Mouse (Mus musculus): ENCODE measurements at regions not wholly inside any gene's neighbourhood (a gene's known extent, or its start where the extent isn't known, plus 50 kb on each side); places are given as distances from the start of the nearest gene placed in this dataset.
A peak's percentile ranks its signal among the peaks of the same experiment; 100 is the strongest.

- Histone ChIP-seq H3K27me3 (no peaks in the 10 kb centered on the region), H3K4me3 (replicated peaks) (no peak overlapping the region), H3K9ac (replicated peaks) (no peak overlapping the region), H3K4me2 (replicated peaks) (peak overlapping the region; percentile 43), H3K4me1 (replicated peaks) (peaks cover 6% of the 10 kb centered on the region; the same call in 1 of the 2 replicates), H3K27ac (no peak overlapping the region), H3K36me3 (no peaks in the 10 kb centered on the region), H3K9me3 (no peaks in the 10 kb centered on the region)
- 12% methylated on average over 13 of the region's 13 CpGs for WGBS
- 0 out of 2 replicates have a peak, but pooled peaks have one; percentile 45 for ATAC-seq
These were observed 117.2 kb upstream of the Usp25 start for GRCm38 (mm10) chr16:76896305-76896704.

- Histone ChIP-seq H3K9me3 (no peaks in the 10 kb centered on the region), H3K9ac (replicated peaks) (no peak overlapping the region), H3K4me3 (replicated peaks) (no peak overlapping the region), H3K4me2 (replicated peaks) (no peak overlapping the region), H3K36me3 (no peaks in the 10 kb centered on the region), H3K27ac (no peak overlapping the region), H3K4me1 (replicated peaks) (peaks cover 6% of the 10 kb centered on the region; the same call in 1 of the 2 replicates), H3K27me3 (no peaks in the 10 kb centered on the region)
- WGBS, result 22% methylated on average over 5 of the region's 5 CpGs
- no peak for ATAC-seq
These were observed 117.7 kb upstream of the Usp25 start for GRCm38 (mm10) chr16:76895781-76896180.

GRCm38 (mm10) chr16:76878576-76878975 lies 134.9 kb upstream of the Usp25 start:
- peaks cover 34% of the 10 kb centered on the region for H3K27me3 ChIP-seq
- 0 out of 2 replicates have a peak, but pooled peaks cover 3% of the 10 kb centered on the region for H3K4me1 ChIP-seq (replicated peaks)
- H3K9me3 ChIP-seq, result no peaks in the 10 kb centered on the region
- 96% methylated on average over 2 of the region's 2 CpGs for WGBS
- H3K4me2 ChIP-seq (replicated peaks), result no peak overlapping the region
- ATAC-seq, result no peak
- H3K9ac ChIP-seq (replicated peaks), result no peak overlapping the region
- H3K4me3 ChIP-seq (replicated peaks), result no peak overlapping the region
- no peak overlapping the region for H3K27ac ChIP-seq
- H3K36me3 ChIP-seq, result no peaks in the 10 kb centered on the region

DNA sequence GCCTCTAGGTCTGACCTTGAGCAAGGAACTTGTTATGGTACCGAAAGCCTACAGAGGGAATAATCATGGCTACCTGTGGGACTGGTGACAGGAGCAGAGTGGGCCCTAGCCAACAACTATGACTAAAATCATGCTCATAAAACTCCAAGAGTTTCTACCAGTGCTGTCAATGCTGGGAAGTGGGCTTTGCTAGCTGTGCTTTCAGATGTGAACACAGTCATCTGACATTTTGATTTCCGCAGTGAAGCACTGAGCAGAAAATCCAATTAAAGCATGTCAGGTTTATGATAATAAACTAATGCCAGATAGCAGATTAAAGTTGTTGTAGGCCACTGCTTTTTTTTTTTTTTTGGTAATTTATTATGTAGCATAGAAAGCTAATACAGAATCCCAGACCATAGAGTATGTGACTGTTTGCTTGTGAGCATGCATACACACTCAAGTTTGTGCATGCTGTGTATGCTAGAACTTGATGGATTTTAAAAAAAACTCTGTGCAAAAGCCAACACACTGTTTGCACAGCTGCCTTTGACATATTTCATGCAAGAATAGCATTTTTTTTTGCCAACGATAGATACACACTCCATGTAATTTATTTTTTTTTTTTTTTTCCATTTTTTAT lies 138.0 kb upstream of the Usp25 start:
- no peaks in the 10 kb centered on the region for H3K36me3 ChIP-seq
- no peaks in the 10 kb centered on the region for H3K9me3 ChIP-seq
- no peak overlapping the region for H3K4me2 ChIP-seq (replicated peaks)
- WGBS, result 61% methylated on average over 3 of the region's 3 CpGs
- no peak overlapping the region for H3K4me3 ChIP-seq (replicated peaks)
- no peak overlapping the region for H3K27ac ChIP-seq
- no peak overlapping the region for H3K9ac ChIP-seq (replicated peaks)
- peaks cover 49% of the 10 kb centered on the region for H3K27me3 ChIP-seq
- H3K4me1 ChIP-seq (replicated peaks), result 0 out of 2 replicates have a peak, but pooled peaks cover 3% of the 10 kb centered on the region
- peak; percentile 55; the same call in 1 of the 2 replicates for ATAC-seq

DNA sequence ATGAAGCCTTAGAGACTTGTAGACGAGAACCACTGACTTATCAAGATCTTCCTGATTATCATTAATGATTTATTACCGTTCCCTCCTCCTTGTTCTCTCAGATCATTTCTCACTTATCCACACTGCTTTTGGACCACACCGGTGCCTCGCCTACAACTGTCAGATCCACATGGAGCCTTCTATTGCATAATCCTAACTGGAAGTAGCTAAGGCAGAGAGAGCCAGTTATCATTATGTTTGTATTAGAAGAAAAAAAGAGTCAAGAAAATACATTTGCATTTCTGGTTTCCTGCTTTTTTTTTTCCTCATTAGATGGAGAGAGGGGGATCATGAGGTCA lies 147.1 kb upstream of the Usp25 start:
- no peak overlapping the region for H3K9ac ChIP-seq (replicated peaks)
- H3K9me3 ChIP-seq, result no peaks in the 10 kb centered on the region
- WGBS, result 50% methylated on average over 4 of the region's 4 CpGs
- ATAC-seq, result peak; percentile 61; the same call in 1 of the 2 replicates
- peaks cover 25% of the 10 kb centered on the region for H3K27me3 ChIP-seq
- no peak overlapping the region for H3K27ac ChIP-seq
- peak overlapping the region; percentile 38; the same call in 1 of the 2 replicates for H3K4me2 ChIP-seq (replicated peaks)
- no peaks in the 10 kb centered on the region for H3K36me3 ChIP-seq
- peaks cover 4% of the 10 kb centered on the region; the same call in 1 of the 2 replicates for H3K4me1 ChIP-seq (replicated peaks)
- H3K4me3 ChIP-seq (replicated peaks), result no peak overlapping the region

GRCm38 (mm10) chr16:76865731-76866464 lies 147.6 kb upstream of the Usp25 start:
- peak; percentile 83 for ATAC-seq
- peaks cover 21% of the 10 kb centered on the region for H3K27me3 ChIP-seq
- no peak overlapping the region for H3K9ac ChIP-seq (replicated peaks)
- 19% methylated on average over 8 of the region's 12 CpGs for WGBS
- peaks cover 4% of the 10 kb centered on the region; the same call in 1 of the 2 replicates for H3K4me1 ChIP-seq (replicated peaks)
- H3K36me3 ChIP-seq, result no peaks in the 10 kb centered on the region
- no peaks in the 10 kb centered on the region for H3K9me3 ChIP-seq
- no peak overlapping the region for H3K27ac ChIP-seq
- H3K4me2 ChIP-seq (replicated peaks), result peak overlapping the region; percentile 38
- H3K4me3 ChIP-seq (replicated peaks), result no peak overlapping the region; the same call in 1 of the 2 replicates

- H3K9ac ChIP-seq (replicated peaks), result no peak overlapping the region
- peaks cover 4% of the 10 kb centered on the region; the same call in 1 of the 2 replicates for H3K4me1 ChIP-seq (replicated peaks)
- H3K4me3 ChIP-seq (replicated peaks), result no peak overlapping the region
- WGBS, result 88% methylated on average over 3 of the region's 3 CpGs
- H3K9me3 ChIP-seq, result no peaks in the 10 kb centered on the region
- no peak overlapping the region for H3K27ac ChIP-seq
- no peaks in the 10 kb centered on the region for H3K36me3 ChIP-seq
- no peak overlapping the region for H3K4me2 ChIP-seq (replicated peaks)
- peaks cover 9% of the 10 kb centered on the region for H3K27me3 ChIP-seq
- no peak for ATAC-seq
These were observed 149.1 kb upstream of the Usp25 start for GRCm38 (mm10) chr16:76864392-76864791.

GRCm38 (mm10) chr16:76855797-76856196 lies 157.7 kb upstream of the Usp25 start:
- no peak for ATAC-seq
- H3K4me1 ChIP-seq (replicated peaks), result no peaks in the 10 kb centered on the region
- H3K9ac ChIP-seq (replicated peaks), result no peak overlapping the region
- no peak overlapping the region for H3K27ac ChIP-seq
- no peaks in the 10 kb centered on the region for H3K27me3 ChIP-seq
- no peaks in the 10 kb centered on the region for H3K9me3 ChIP-seq
- WGBS, result 67% methylated on average over 2 of the region's 2 CpGs
- H3K4me3 ChIP-seq (replicated peaks), result no peak overlapping the region
- no peak overlapping the region for H3K4me2 ChIP-seq (replicated peaks)
- H3K36me3 ChIP-seq, result no peaks in the 10 kb centered on the region

- Histone ChIP-seq H3K36me3 (no peaks in the 10 kb centered on the region), H3K4me3 (replicated peaks) (no peak overlapping the region), H3K4me1 (replicated peaks) (no peaks in the 10 kb centered on the region), H3K9me3 (no peaks in the 10 kb centered on the region), H3K27me3 (no peaks in the 10 kb centered on the region), H3K9ac (replicated peaks) (no peak overlapping the region), H3K27ac (no peak overlapping the region), H3K4me2 (replicated peaks) (no peak overlapping the region)
- ATAC-seq, result no peak
- WGBS, result 83% methylated on average over 3 of the region's 3 CpGs
These were observed 162.1 kb upstream of the Usp25 start for GRCm38 (mm10) chr16:76851396-76851795.

DNA sequence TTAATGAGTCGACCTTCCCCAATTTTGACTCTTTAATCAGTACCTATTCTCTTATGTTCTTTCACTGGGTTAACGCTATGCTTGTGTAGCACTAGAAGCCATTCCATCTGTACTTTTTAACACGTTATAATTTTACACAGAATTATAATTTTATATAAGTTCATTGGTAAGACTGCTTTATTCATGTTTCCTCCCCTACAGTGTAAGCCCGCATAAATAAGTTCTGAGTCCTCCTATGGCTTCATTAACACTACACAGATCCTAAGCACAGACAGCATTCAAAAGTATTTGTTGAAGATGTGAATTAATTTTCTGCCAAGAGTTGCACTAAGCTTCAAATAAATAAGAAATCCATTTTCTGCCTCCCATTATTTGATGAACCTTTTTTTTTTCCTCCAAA lies 176.1 kb upstream of the Usp25 start:
- Histone ChIP-seq H3K36me3 (no peaks in the 10 kb centered on the region), H3K9ac (replicated peaks) (no peak overlapping the region), H3K27ac (no peak overlapping the region), H3K4me2 (replicated peaks) (no peak overlapping the region), H3K9me3 (no peaks in the 10 kb centered on the region), H3K27me3 (no peaks in the 10 kb centered on the region), H3K4me1 (replicated peaks) (no peaks in the 10 kb centered on the region), H3K4me3 (replicated peaks) (no peak overlapping the region)
- ATAC-seq, result no peak
- WGBS, result 82% methylated on average over 4 of the region's 4 CpGs

DNA sequence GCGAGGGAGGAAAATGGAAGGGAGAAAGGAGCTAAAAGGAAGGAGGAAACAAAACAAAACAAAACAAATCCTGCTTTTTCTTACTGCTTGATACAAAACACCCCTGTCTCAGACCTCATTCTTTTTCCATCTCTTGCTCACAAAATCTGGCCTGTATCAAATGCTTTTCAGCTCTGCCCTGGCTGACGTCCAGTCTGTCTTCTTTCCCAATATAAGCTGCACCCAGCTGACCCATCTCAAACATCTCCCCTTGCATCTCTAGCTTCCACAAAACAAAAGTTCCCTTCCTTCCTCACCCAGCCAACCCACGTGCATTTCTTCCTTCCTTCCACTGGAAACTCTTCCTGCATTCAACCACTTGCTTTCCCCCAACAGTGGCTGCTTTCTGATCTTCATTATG lies 183.1 kb upstream of the Usp25 start:
- H3K36me3 ChIP-seq, result no peaks in the 10 kb centered on the region
- no peak overlapping the region for H3K4me3 ChIP-seq (replicated peaks)
- no peak overlapping the region for H3K4me2 ChIP-seq (replicated peaks)
- WGBS, result 31% methylated on average over 3 of the region's 3 CpGs
- H3K27ac ChIP-seq, result no peak overlapping the region
- H3K27me3 ChIP-seq, result no peaks in the 10 kb centered on the region
- H3K9me3 ChIP-seq, result 0 out of 2 replicates have a peak, but pooled peaks cover 7% of the 10 kb centered on the region
- ATAC-seq, result no peak
- 0 out of 2 replicates have a peak, but pooled peaks cover 7% of the 10 kb centered on the region for H3K4me1 ChIP-seq (replicated peaks)
- H3K9ac ChIP-seq (replicated peaks), result no peak overlapping the region

DNA sequence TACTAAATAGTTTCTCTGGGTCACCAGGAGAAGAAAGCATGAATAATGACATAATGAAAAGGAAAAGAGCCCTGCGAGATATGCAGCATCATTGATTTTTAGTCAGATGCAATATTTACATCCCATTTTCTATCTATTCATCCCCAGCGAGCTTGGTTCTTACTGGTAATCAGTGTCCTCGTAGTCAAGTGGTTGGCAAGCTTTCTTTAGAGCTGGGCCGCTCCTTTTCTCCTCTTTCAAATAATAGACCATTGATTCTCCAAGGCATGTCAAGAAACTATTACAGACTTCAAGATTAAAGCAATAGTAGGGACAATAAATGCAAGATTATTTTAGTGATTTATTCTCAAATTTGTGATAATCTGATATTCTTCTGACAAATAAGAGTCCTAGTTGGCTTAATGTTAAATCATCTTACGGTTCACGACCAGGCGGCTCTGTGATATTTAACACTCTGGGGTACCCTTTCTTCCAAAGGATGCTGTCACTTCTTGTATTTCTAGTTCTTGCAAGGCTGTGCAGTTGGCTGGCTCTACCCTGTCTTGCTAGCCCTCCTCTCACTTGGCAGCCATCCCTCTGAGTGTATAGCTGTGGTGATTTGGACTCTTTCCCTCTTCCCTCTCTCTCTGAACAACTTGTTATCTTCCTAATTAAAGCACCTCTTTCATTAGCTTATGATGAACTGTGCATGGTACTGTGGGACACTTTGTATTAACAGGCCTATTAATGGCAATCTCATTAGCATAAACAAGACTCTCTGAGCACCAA lies 185.6 kb upstream of the Usp25 start:
- no peaks in the 10 kb centered on the region for H3K36me3 ChIP-seq
- H3K9me3 ChIP-seq, result 0 out of 2 replicates have a peak, but pooled peaks cover 7% of the 10 kb centered on the region
- H3K4me2 ChIP-seq (replicated peaks), result no peak overlapping the region
- WGBS, result 83% methylated on average over 7 of the region's 7 CpGs
- H3K4me1 ChIP-seq (replicated peaks), result 0 out of 2 replicates have a peak, but pooled peaks cover 7% of the 10 kb centered on the region
- no peak overlapping the region for H3K4me3 ChIP-seq (replicated peaks)
- H3K27me3 ChIP-seq, result no peaks in the 10 kb centered on the region
- peak; percentile 66 for ATAC-seq
- H3K27ac ChIP-seq, result no peak overlapping the region
- no peak overlapping the region for H3K9ac ChIP-seq (replicated peaks)
